Mouse (Mus musculus) ES-E14 (cell line): Measurements from ENCODE around the gene Rbm3. TPM values are rescaled to one million over a fixed set of nuclear protein-coding genes. Genes with fewer than 3 reads are reported as not detected.
"Not testable (repeated sequence)": the region's sequence is repeated elsewhere in the genome, so short reads cannot be mapped to it uniquely, and the experiment has no call there.

Experiments used
- DNase-seq: peaks from one replicate; pipeline ENCODE4 v3.0.0-alpha.2; 2013; ENCODE audit warnings: low read depth, low spot score
- H3K27ac ChIP-seq: 2 replicates; pipeline ENCODE4 v1.5.1; 2012; ENCODE audit warnings: low read depth, mild to moderate bottlenecking, low read length, moderate library complexity, mixed read lengths; ENCODE audit not compliant: poor library complexity, insufficient read depth, severe bottlenecking
- H3K36me3 ChIP-seq: 2 replicates; pipeline ENCODE4 v1.6.1; 2012; ENCODE audit warnings: mild to moderate bottlenecking, low read length, moderate library complexity, mixed read lengths; ENCODE audit not compliant: control insufficient read depth, poor library complexity, insufficient read depth, severe bottlenecking
- H3K4me1 ChIP-seq, 2 experiments: fragments of 150-350 bp in 1 of 2; sonication (generic) in 1 of 2; 2 replicates each; pipeline ENCODE4 v1.6.1; 2012; ENCODE audit warnings: low read length in 2 of 2, mild to moderate bottlenecking in 1 of 2, mixed read lengths in 1 of 2; ENCODE audit not compliant: control insufficient read depth in 2 of 2, insufficient read depth in 2 of 2, poor library complexity in 1 of 2
- H3K4me3 ChIP-seq, 2 experiments: fragments of 150-350 bp in 1 of 2; sonication (generic) in 1 of 2; 2 replicates each; pipeline ENCODE4 v1.5.1; 2012; ENCODE audit warnings: low read length in 2 of 2, low read depth in 1 of 2, mild to moderate bottlenecking in 1 of 2, mixed read lengths in 1 of 2; ENCODE audit not compliant: insufficient read depth in 1 of 2, poor library complexity in 1 of 2, severe bottlenecking in 1 of 2
- H3K9ac ChIP-seq: 2 replicates; pipeline ENCODE4 v1.6.1; 2012; ENCODE audit warnings: low read depth, mild to moderate bottlenecking, low read length, mixed read lengths; ENCODE audit not compliant: poor library complexity, insufficient read depth, severe bottlenecking
- H3K9me3 ChIP-seq: fragments of 150-350 bp; sonication (generic); 2 replicates; pipeline ENCODE4 v1.6.1; 2012; ENCODE audit warnings: low read depth, mild to moderate bottlenecking, low read length; ENCODE audit not compliant: control insufficient read depth, insufficient read depth
- CHD2 ChIP-seq: IDR thresholded peaks from 2 replicates; pipeline ENCODE4 v1.6.1; 2014; ENCODE audit warnings: mild to moderate bottlenecking, low read depth, low read length, inconsistent platforms
- HCFC1 ChIP-seq: IDR thresholded peaks from 2 replicates; pipeline ENCODE4 v1.6.1; 2012; ENCODE audit warnings: low read length, inconsistent platforms, borderline replicate concordance; ENCODE audit not compliant: insufficient read depth
- MAFK ChIP-seq: IDR thresholded peaks from 2 replicates; pipeline ENCODE4 v1.6.1; 2014; ENCODE audit warnings: mild to moderate bottlenecking, low read depth, low read length, inconsistent platforms; ENCODE audit not compliant: insufficient read depth
- ZC3H11A ChIP-seq: IDR thresholded peaks from 2 replicates; pipeline ENCODE4 v1.6.1; 2012; ENCODE audit warnings: low read depth, mild to moderate bottlenecking, inconsistent platforms, low read length, borderline replicate concordance
- ZNF384 ChIP-seq: IDR thresholded peaks from 2 replicates; pipeline ENCODE4 v1.6.1; 2012; ENCODE audit warnings: low read depth, low read length, inconsistent platforms
- in situ Hi-C, 2 experiments: fragments of 600-800 bp; cut with MboI; formaldehyde crosslinking; loops; one replicate each; pipeline ENCODE4 v1.15.1; 2025; ENCODE audit warnings: low sequenced_read_pairs in 2 of 2, inconsistent platforms in 1 of 2; ENCODE audit not compliant: unreplicated experiment in 2 of 2
- total RNA-seq: library from RNA; depleted of rRNA; stranded (reverse); fragments of 300-350 nt; gene quantifications from 2 replicates; pipeline ENCODE4 v1.2.3, GENCODE M21; 2012

Rbm3 gene
- total RNA-seq, 1 experiment = 423 TPM

DNA sequence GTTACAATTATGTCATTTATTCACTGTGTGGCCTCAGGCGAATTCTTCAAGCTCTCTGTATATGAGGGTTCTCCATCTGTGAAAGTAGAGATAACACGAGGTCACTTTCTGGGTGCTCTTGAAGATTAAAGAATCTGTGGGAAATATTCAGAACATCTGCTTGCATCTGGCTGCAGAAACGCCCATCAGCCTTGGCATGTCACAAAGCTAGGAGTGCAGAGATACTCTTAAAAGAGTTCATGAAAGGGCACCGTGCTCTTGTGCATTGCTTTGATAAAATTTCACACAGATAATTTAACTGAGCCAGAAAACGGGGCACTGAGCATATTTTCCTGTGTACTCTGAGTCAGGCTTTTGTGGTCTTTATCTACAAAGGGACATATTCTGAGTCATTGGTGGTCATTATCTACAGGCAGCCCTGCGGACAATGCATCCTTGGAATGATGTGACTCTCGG lies 43.4 kb downstream of the Rbm3 start:
- in situ Hi-C loops = no loop called here
- Histone ChIP-seq H3K9me3 (no peaks in the 10 kb centered on the region), H3K27ac (no peak overlapping the region), H3K4me1 (no peaks in the 10 kb centered on the region; a peak in 1 of 4 replicates), H3K4me3 (no peak overlapping the region), H3K9ac (no peak overlapping the region), H3K36me3 (no peaks in the 10 kb centered on the region)
- no peak for DNase-seq
- TF ChIP-seq MAFK (no peak), ZC3H11A (no peak), ZNF384 (no peak), CHD2 (no peak), HCFC1 (no peak)

- no peak overlapping the region for H3K27ac ChIP-seq
Measured at GRCm38 (mm10) chrX:8101017-8101416, 44.7 kb downstream of the Rbm3 start.

DNA sequence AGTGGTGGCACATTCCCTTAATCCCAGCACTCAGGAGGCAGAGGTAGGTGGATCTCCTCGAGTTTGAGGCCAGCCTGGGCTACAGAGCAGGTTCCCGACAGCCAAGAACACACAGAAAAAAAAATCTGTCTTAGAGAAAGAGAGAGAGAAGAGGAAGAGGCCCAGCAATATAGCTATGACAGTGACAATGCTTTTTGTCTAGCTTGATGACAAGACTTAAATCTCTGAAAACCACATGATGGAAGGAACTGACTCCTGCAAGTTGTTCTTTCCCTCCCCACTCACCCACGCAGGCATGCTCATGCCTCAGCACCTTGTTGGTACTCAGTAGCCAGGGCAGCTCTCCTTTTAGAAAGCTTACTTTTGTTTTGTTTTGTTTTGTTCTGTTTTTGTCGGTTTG lies 46.2 kb downstream of the Rbm3 start:
- no peak for DNase-seq
- no peak overlapping the region for H3K9ac ChIP-seq
- no peaks in the 10 kb centered on the region; a peak in 1 of 4 replicates for H3K4me1 ChIP-seq
- in situ Hi-C loops = no loop called here
- no peak for TF ChIP-seq CHD2
- TF ChIP-seq ZC3H11A = no peak
- TF ChIP-seq ZNF384 = no peak
- no peak for TF ChIP-seq MAFK
- no peak for TF ChIP-seq HCFC1
- H3K4me3 ChIP-seq = no peak overlapping the region
- no peak overlapping the region for H3K27ac ChIP-seq
- no peaks in the 10 kb centered on the region for H3K36me3 ChIP-seq
- no peaks in the 10 kb centered on the region for H3K9me3 ChIP-seq

More at GRCm38 (mm10) chrX:8101017-8101416, 44.7 kb downstream of the Rbm3 start:
- DNase-seq = peak; percentile 72
- H3K36me3 ChIP-seq = no peaks in the 10 kb centered on the region
- H3K4me3 ChIP-seq = no peak overlapping the region
- peak; percentile 60; the same call in 1 of the 2 replicates for TF ChIP-seq ZC3H11A
- TF ChIP-seq ZNF384 = peak; percentile 100
- TF ChIP-seq MAFK = peak; percentile 43; the same call in 1 of the 2 replicates
- peak; percentile 73; the same call in 1 of the 2 replicates for TF ChIP-seq CHD2
- no peak for TF ChIP-seq HCFC1
- no peak overlapping the region for H3K9ac ChIP-seq
- in situ Hi-C loops = no loop called here
- H3K9me3 ChIP-seq = no peaks in the 10 kb centered on the region
- no peaks in the 10 kb centered on the region; a peak in 1 of 4 replicates for H3K4me1 ChIP-seq

DNA sequence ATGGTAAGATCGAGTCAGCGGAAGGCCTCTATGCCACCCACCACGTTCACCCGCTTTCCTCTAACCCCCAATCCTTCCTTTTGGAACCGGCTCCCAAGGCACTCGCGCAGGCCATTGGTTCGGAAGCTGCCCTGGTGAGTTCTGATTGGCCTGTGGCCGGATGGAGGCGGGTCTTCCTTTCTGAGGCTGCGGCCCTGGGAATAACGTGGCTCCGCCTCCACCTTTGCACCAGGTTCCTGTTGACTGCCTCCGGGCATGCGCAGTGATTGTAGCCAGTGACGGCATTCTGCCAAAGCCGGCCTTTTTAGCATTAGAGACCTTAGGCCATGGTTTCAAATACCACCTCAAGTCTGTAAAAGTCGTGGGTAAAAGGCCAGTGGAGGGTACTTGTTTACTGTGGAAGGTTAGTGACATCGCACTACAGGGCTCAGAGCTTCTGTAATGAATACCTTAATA lies 48.9 kb downstream of the Rbm3 start:
- DNase-seq = peak; percentile 80
- Histone ChIP-seq H3K4me3 (peak overlapping the region; percentile 56 to 82), H3K4me1 (no peaks in the 10 kb centered on the region; a peak in 1 of 4 replicates), H3K27ac (peak overlapping the region; percentile 84), H3K9me3 (no peaks in the 10 kb centered on the region), H3K36me3 (no peaks in the 10 kb centered on the region), H3K9ac (peak overlapping the region; percentile 80)
- in situ Hi-C loops = no loop called here
- TF ChIP-seq HCFC1 (no peak), ZC3H11A (no peak), CHD2 (no peak), ZNF384 (no peak), MAFK (no peak)

DNA sequence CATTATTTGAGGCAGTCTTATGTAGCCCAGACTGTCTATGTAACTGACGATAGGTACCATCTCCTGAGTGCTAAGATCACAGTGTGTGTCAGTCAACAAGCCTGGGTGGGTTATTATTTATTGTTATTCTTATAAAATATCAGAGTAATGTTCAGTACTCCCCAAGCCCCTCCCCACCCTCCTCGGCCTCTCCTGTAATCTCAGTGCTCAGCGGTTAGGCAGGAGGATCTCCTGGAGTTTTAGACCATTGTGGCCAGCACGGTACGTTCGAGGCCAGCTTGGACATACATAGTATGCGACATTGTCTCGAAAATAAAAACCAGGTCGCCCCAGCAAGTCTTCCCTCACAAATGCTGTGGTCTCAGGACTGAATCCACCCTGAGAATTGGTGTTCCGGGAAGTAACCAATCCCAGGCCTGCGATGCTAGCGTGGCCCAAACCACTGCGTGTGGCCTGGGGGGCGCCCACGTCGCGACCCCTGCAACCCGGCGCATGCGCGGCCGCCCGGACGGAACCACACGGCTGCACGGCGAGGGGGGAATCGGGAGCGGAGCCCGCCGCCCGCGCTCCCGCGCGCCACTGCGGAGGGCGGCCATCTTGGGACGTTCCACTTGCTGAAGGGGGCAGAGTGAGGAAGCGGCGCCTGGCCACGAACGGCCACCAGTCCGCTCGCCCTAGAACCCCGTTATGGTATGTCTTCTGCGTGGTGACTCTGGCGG lies 49.5 kb downstream of the Rbm3 start:
- DNase-seq, H3K36me3 ChIP-seq, in situ Hi-C loops, H3K4me1 ChIP-seq, H3K9me3 ChIP-seq: not testable (repeated sequence)
- Histone ChIP-seq H3K4me3 (peak overlapping the region; percentile 49 to 82), H3K27ac (peak overlapping the region; percentile 84; the same call in 1 of the 2 replicates), H3K9ac (peak overlapping the region; percentile 80)
